Mouse (Mus musculus): ENCODE measurements around the gene Lgi1.

Lgi1 gene

GRCm38 (mm10) chr19:38327002-38327401 lies 62.7 kb downstream of the Lgi1 start:
- DNase-seq (ENCODE audit: low spot score in 2 of 2): no peak

DNA sequence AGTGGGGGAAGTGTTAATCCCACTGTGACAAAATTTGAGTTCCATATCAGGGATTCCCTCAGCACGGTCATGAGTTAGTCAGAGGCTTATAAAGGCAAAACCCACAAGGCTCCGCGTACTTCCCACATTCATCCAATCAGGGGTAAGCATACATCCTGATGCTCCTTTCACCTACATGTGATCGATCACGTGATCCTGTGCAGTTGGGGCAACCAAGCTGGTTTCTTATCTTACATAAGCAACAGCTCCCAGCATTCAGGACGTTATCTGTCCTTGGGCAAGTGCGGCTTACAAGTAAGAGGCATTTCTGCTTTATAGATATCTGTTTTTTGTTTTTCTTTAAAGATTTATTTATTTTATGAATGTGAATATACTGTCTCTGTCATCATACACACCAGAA lies 63.7 kb downstream of the Lgi1 start:
- DNase-seq (ENCODE audit: low spot score in 2 of 2): no peak

- DNase-seq (ENCODE audit: low spot score in 2 of 2): no peak
Observed at GRCm38 (mm10) chr19:38329257-38329656, 64.9 kb downstream of the Lgi1 start.

- DNase-seq (ENCODE audit: low spot score in 2 of 2): no peak
Observed at GRCm38 (mm10) chr19:38331072-38331471, 66.7 kb downstream of the Lgi1 start.

DNA sequence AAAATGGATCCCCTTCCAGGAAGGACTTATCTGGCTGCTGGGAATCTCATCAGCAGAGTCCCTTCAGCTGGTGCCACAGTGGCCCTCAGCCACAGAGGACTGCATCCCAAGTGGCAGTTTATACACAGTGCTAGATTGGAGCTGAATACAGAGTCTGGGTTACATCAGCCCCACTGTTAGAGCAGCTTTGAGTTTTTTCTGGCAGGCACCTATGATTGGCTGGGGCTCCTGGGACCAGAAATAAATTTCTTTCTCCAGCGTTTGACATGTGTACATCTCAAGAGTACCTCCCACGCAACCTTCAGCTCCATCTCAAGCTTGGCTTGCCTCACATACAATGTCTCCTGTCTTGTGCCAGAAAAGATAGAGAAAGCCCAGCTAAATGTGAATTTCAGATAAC lies 67.9 kb downstream of the Lgi1 start:
- peak in 1 of 2 experiments; percentile 48 for DNase-seq (ENCODE audit: low spot score in 2 of 2)

DNA sequence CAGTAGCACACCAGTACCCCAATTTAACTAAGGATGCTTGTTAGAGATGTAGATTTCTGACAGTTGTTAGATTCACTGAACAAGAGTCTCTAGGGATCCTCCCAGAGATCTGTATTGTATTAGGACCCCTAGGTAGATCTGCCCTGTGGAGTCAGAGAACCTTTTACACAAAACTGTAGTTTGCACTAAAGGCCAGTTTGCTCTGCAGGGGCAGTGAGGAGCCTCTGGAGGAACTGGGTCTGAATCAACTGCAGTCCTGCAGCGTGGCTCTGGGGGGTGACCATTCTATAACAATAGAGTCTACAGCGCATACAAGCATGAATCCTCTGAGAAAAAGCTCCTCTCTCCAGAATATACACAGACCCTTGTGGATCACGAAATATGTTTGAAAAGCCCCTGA lies 68.5 kb downstream of the Lgi1 start:
- DNase-seq (ENCODE audit: low spot score in 2 of 2): no peak

DNA sequence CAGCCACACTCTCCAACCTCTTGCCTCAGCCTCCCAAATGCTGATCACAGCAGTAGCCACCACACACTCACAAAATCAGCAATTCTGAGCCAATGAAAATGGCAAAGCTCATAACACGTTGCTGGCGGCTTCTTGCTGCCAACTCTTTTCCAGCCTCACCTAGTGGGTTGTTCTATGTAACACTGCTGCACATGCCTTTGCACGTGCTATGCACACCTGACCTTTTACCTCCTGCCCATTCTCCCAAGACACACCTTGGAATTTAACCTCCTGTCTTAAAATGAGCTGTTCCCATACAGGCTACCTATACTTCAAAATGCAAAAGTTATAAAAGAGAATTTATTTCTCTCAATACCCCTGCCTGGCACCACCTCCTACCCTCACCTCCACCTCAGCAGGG lies 72.2 kb downstream of the Lgi1 start:
- no peak for DNase-seq (ENCODE audit: low spot score in 2 of 2)

DNA sequence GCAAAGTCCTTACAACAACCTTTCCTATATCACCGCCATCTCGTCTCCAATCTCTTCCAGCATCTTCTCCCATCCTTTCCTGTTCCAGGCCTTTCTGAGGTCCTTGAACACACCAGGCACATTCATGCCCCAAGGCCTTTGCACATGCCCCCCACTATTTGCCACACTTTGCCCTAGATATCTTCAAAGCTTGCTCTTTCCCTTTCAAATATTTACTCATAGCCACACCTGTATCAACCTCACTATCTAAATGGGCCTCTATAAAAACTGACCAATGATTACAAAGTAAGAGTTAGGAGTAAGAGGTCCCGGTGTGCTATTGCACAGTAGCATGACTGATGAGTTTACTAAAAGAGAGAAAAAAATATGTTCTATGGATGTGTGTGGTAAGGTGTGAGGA lies 73.0 kb downstream of the Lgi1 start:
- DNase-seq (ENCODE audit: low spot score in 2 of 2): no peak

- no peak for DNase-seq (ENCODE audit: low spot score in 2 of 2)
Observed at GRCm38 (mm10) chr19:38339734-38340133, 75.4 kb downstream of the Lgi1 start.

DNA sequence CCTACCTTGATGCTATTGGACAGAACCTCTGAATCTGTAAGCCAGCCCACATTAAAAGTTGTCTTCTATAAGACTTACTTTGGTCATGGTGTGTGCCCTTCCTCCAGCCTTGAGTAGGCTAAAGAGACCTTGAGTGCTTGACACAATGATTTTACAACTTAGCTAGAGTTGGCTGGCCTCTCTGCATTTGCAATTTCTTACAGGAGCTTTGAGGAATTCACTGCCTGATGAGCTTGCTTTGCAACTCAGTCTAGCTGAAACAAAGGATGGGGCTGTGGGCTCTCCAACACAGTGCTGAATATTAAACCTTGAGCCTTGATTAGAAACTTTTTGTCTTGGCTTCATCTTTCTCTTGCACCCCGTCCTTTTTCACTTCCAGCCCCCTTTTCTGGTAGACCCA lies 78.9 kb downstream of the Lgi1 start:
- no peak for DNase-seq (ENCODE audit: low spot score in 2 of 2)

DNA sequence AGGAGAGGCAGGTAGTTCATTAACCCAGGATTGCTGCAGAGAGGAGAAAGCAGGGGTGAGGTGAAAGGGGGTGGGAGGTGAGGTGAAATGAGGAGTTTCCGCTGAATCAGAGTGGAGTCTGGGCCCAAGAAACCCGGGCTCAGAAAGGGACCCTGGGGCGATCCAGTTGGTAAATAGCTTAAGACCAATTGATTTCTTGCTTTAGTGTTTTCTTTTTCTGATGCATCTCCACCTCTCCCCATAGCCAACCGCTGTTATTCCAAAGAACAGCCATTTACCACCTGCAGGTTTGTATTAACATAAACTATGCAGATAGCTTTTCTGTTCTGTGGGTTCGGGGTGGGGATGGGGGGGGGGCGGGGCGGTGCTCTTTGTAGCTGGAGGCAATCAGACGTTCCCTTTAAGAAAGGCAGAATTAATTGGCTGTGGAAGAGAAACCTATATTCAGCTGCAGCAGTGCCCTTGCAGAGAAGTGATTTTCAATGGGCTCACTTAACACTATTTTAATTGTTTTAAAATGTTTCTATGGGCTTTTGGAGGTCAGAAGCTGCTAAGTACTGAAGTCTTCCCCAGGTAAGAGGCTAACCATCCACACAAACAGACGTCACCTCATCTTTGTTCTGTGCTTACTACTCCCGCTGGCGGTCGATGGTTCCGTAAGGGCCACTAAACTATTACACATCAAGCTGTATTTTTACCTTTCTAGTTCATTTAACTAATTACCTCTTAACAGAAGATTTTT lies 84.1 kb downstream of the Lgi1 start:
- no peak for DNase-seq (ENCODE audit: low spot score in 2 of 2)

DNA sequence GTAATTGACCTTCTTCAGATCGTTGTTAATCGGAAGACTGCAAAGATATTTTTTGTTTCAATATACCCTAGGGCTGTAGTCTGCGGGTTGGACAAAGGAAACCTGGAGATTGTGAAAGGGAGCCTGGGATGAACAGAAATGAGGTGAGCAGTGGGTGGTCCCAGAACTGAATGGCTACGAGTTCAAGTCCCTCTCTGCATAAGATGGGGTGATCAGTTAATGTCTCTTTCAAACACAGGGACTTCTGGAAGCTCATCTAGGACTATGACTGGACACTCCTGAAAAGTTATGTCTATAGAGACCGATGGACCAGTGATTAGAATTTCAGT lies 84.6 kb downstream of the Lgi1 start:
- DNase-seq (ENCODE audit: low spot score in 2 of 2): no peak

- DNase-seq (ENCODE audit: low spot score in 2 of 2): no peak
Observed at GRCm38 (mm10) chr19:38351202-38351601, 86.9 kb downstream of the Lgi1 start.

GRCm38 (mm10) chr19:38351728-38352127 lies 87.4 kb downstream of the Lgi1 start:
- DNase-seq (ENCODE audit: low spot score in 2 of 2): no peak

DNA sequence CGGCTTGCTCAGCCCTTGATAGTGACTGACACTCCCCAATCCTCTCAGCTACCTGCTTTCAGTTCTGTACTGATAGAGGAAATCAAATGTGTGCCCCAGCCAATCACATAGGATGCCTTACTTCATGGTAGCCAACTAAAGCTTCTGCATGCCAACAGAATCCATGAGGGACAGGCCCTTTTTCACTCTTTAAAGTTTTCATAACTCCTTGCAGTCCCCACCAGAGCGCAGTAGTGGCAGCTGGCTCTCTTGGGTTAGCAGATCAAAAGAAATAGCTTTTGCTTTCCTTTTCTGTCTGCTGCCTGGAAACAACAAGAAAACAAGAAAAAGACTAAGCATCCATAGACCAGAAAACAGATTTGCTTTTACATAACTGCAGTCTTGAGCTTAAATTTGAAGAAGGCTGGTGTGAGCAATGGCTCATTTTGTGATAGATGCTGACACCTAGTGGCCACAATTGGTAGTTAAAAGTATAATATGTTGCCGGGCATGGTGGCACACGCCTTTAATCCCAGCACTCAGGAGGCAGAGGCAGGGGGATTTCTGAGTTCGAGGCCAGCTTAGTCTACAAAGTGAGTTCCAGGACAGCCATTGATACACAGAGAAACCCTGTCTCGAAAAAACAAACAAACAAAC lies 88.3 kb downstream of the Lgi1 start:
- DNase-seq (ENCODE audit: low spot score in 2 of 2): peak; percentile 5 to 19

DNA sequence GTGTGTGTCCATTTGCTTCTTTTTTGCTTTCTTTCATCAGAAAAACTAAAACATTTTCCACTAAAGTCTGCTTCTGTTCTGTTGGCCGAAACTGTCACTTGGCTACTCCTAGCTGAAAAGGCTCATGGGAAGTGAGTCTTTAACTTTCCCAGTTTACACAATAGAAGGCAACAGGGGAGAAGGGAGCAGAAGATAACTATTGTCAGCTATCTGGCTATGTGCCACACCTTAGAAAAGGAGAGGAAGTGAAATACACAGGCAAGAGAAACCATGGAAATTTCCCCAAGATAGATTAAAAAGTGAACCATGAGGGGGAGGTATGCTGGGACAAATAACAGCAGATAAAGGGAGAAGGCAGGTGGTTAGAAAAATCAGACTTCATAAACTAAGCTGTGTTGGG lies 89.9 kb downstream of the Lgi1 start:
- DNase-seq (ENCODE audit: low spot score in 2 of 2): no peak

DNA sequence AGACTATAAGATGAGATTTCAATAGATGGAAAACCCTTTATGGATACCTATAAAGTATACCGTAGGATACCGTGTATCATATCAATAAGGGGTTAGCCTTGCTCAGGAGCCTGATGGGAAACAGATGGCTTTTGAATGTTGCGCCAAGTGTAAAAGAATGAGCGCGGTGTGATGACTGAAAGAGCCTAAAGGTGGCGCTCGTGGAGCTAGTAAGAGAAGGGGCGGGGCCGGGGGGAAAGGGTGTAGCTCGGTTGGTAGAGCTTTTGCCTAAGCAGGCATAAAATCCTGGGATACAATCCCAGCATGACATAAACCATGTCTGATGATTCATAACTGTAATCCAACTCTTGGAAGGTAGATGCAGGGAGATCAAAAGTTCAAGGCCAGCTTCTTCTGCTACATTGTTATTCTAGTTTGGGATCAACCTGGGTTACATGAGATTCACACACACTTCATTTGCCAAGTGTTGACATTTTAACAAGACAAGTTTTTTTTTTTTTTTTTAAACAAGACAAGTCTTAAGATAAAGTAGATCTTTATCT lies 90.6 kb downstream of the Lgi1 start:
- DNase-seq (ENCODE audit: low spot score in 2 of 2): no peak

DNA sequence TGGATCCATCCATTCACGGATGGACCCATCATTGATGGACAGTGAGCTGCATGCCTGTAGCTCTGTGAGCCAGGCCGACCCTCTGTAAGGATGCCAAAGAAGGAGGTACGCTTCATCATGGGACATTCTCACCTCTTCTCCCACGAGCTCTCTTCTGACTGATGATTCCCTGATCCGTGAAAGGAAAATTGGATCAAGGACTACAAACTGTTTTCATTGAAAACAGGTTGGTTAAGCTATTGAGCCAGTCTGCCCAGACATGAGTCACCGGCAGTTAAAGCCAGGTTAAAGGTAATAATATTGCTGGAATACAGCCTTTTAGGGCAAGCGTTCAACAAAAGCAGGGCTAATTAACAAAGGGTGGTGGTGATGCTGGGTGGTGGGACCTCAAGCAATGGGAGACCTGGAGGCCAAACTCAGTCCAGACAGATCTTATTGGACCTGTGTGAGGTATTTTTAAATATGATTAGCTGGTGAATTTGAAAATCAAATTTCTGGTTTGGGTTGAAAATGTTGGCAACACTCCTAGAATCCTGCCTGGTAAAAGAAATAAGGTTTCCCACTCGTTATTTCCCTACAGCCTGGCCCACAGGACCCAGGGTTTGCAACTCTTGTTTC lies 92.0 kb downstream of the Lgi1 start:
- DNase-seq (ENCODE audit: low spot score in 2 of 2): no peak

GRCm38 (mm10) chr19:38357956-38358623 lies 93.8 kb downstream of the Lgi1 start:
- DNase-seq (ENCODE audit: low spot score in 2 of 2): no peak

GRCm38 (mm10) chr19:38359287-38359686 lies 95.0 kb downstream of the Lgi1 start:
- DNase-seq (ENCODE audit: low spot score in 2 of 2): no peak
